ENCODE assay signal across 8 mouse cellular contexts in genomic region chr13:104109288-104109815, GRCm38 (mm10). TPM values are rescaled to one million over a fixed set of nuclear protein-coding genes. Genes with fewer than 3 reads are reported as not detected.
A peak's percentile ranks its signal among the peaks of the same experiment; 100 is the strongest.
DNase-seq lines count a peak whose midpoint lies in the region; ATAC-seq lines count a peak whose summit lies in the region.

Gene Nln (minus strand): TSS chr13:104109614.
Gene Sgtb (plus strand): TSS chr13:104109741.

- DNase-seq in CD8-positive naive resting alpha-beta T cell, adult 2 months (ENCODE audit: low read depth in 2 of 2, low spot score in 2 of 2), result peak; percentile 56 to 65
- DNase-seq in c-Kit-negative CD71-positive TER-119-positive erythroid progenitor cells, embryonic 14.5 days (ENCODE audit: low read depth, low spot score), result peak; percentile 66
- DNase-seq in fibroblast of lung, adult 2 months (ENCODE audit: low read depth), result peak; percentile 59
- peak; percentile 95 for DNase-seq in kidney, postnatal 10 days
- peak; percentile 91 for DNase-seq in liver, embryonic 11.5 days (ENCODE audit: low spot score)
- peak; percentile 86 for DNase-seq in naive thymus-derived CD4-positive, alpha-beta T cell, adult 2 months (ENCODE audit: low read depth)
- DNase-seq in splenic B cell, adult 2 months (ENCODE audit: low read depth, low spot score), result peak; percentile 92

- peak within 1 kb of the TSS; percentile 75 to 76 for H3K4me3 ChIP-seq in heart, embryonic 14.5 days (ENCODE audit: control insufficient read depth in 1 of 2, insufficient read depth in 1 of 2, low read depth in 1 of 2, low read length in 2 of 2)
- peak within 1 kb of the TSS; percentile 81 for H3K4me3 ChIP-seq in liver, embryonic 11.5 days (ENCODE audit: low read depth, low read length)

- H3K27ac ChIP-seq in heart, embryonic 14.5 days (replicated peaks in 1 of 2; ENCODE audit: control insufficient read depth in 1 of 2, insufficient read depth in 1 of 2, low read depth in 2 of 2, low read length in 2 of 2), result peak within 1 kb of the TSS; percentile 42 to 63; a peak in 3 of 4 replicates
- H3K27ac ChIP-seq in liver, embryonic 11.5 days (ENCODE audit: low read depth, low read length), result peak within 1 kb of the TSS; percentile 77

- H3K4me2 ChIP-seq in heart, embryonic 14.5 days (ENCODE audit: low read length), result peak within 1 kb of the TSS; percentile 86
- peak within 1 kb of the TSS; percentile 100 for H3K4me2 ChIP-seq in liver, embryonic 11.5 days

- H3K9ac ChIP-seq in heart, embryonic 14.5 days (ENCODE audit: low read length), result peak within 1 kb of the TSS; percentile 76
- peak within 1 kb of the TSS; percentile 80 for H3K9ac ChIP-seq in liver, embryonic 11.5 days (ENCODE audit: low read depth, low read length)

- WGBS in heart, embryonic 14.5 days, result under 1% methylated on average over 40 of the region's 44 CpGs
- 0% methylated on average over 32 of the region's 44 CpGs for WGBS in liver, embryonic 11.5 days

- H3K4me1 ChIP-seq in heart, embryonic 14.5 days (ENCODE audit: control insufficient read depth in 2 of 2, insufficient read depth in 2 of 2, low read length in 2 of 2), result peaks cover 2 to 4% of the 10 kb centered on the region in 2 experiments; a peak in 2 of 4 replicates
- H3K4me1 ChIP-seq in liver, embryonic 11.5 days (replicated peaks; ENCODE audit: control insufficient read depth, insufficient read depth, low read length), result peaks cover 10% of the 10 kb centered on the region

- 0 out of 2 replicates have a peak, but pooled peaks cover 4% of the 10 kb centered on the region for H3K27me3 ChIP-seq in heart, embryonic 14.5 days (ENCODE audit: control insufficient read depth, insufficient read depth, low read length)
- no peaks in the 10 kb centered on the region for H3K27me3 ChIP-seq in liver, embryonic 11.5 days (replicated peaks; ENCODE audit: control insufficient read depth, insufficient read depth, low read length)
- H3K27me3 ChIP-seq in splenic B cell, adult 2 months (ENCODE audit: control insufficient read depth, insufficient read depth, low read length, poor library complexity, severe bottlenecking), result peaks cover 2% of the 10 kb centered on the region; the same call in 1 of the 2 replicates

- ATAC-seq in heart, embryonic 14.5 days (ENCODE audit: insufficient number of reproducible peaks, insufficient read depth, low FRiP score, low read depth), result peak; percentile 98
- ATAC-seq in liver, embryonic 11.5 days (replicated peaks; ENCODE audit: low FRiP score), result peak; percentile 98

- H3K9me3 ChIP-seq in heart, embryonic 14.5 days (ENCODE audit: control insufficient read depth, low read length), result no peaks in the 10 kb centered on the region
- no peaks in the 10 kb centered on the region for H3K9me3 ChIP-seq in liver, embryonic 11.5 days (ENCODE audit: control insufficient read depth, low read length)

- no peaks in the 10 kb centered on the region for H3K36me3 ChIP-seq in heart, embryonic 14.5 days (ENCODE audit: control insufficient read depth, insufficient read depth, low read length)
- peaks cover 4% of the 10 kb centered on the region; the same call in 1 of the 2 replicates for H3K36me3 ChIP-seq in liver, embryonic 11.5 days (ENCODE audit: control insufficient read depth, insufficient read depth, low read length)
- no peaks in the 10 kb centered on the region for H3K36me3 ChIP-seq in splenic B cell, adult 2 months (ENCODE audit: control insufficient read depth, insufficient read depth, low read length, poor library complexity, severe bottlenecking)

RNA-seq across cellular contexts. Expression of gene Nln, which starts in this region (rescaled TPM):
- 25.0 and 25.6 TPM in 2 replicates for polyA plus RNA-seq in heart, embryonic 14.5 days (2014; fragmentation: Nextera tagmentation; extraction: Ambion mirVana)
- 20.9 and 22.7 TPM in 2 replicates for polyA plus RNA-seq in liver, embryonic 11.5 days (2014; fragmentation: Nextera tagmentation; extraction: Ambion mirVana)

RNA-seq across cellular contexts. Expression of gene Sgtb, which starts in this region (rescaled TPM):
- polyA plus RNA-seq in heart, embryonic 14.5 days (2014; fragmentation: Nextera tagmentation; extraction: Ambion mirVana), result 2.2 and 2.9 TPM in 2 replicates
- 2.1 and 2.7 TPM in 2 replicates for polyA plus RNA-seq in liver, embryonic 11.5 days (2014; fragmentation: Nextera tagmentation; extraction: Ambion mirVana)

Comparison
In these comparisons a context has a peak if more than half of its experiments do, and no peak if none do; other contexts are left out.
1. Peak in every context shown above with its lines: DNase-seq, ATAC-seq, H3K4me3 ChIP-seq and H3K27ac ChIP-seq.